Mouse (Mus musculus): ENCODE measurements around the gene Ccrl2. TPM values are rescaled to one million over a fixed set of nuclear protein-coding genes. Genes with fewer than 3 reads are reported as not detected.

Gene Ccrl2
- total RNA-seq, 4 experiments from 2014 or later = 0.51 to 1.5 (median 0.84) TPM

GRCm38 (mm10) chr9:111062840-111063239 is 5.5 kb upstream of the Ccrl2 start:
- no peak for DNase-seq (ENCODE audit: low spot score in 2 of 2)

GRCm38 (mm10) chr9:111058943-111059556 is 1.7 kb upstream of the Ccrl2 start:
- no peak for DNase-seq (ENCODE audit: low spot score in 2 of 2)

GRCm38 (mm10) chr9:111057544-111058370 is 438 bp upstream of the Ccrl2 start:
- no peak for DNase-seq (ENCODE audit: low spot score in 2 of 2)

- no peak for DNase-seq (ENCODE audit: low spot score in 2 of 2)
These were observed 861 bp downstream of the Ccrl2 start for GRCm38 (mm10) chr9:111056519-111056797.

GRCm38 (mm10) chr9:111055800-111056518 is 1.4 kb downstream of the Ccrl2 start:
- DNase-seq (ENCODE audit: low spot score in 2 of 2) = no peak

GRCm38 (mm10) chr9:111054923-111055322 is 2.4 kb downstream of the Ccrl2 start:
- DNase-seq (ENCODE audit: low spot score in 2 of 2) = no peak

GRCm38 (mm10) chr9:111048452-111048851 is 8.9 kb downstream of the Ccrl2 start:
- DNase-seq (ENCODE audit: low spot score in 2 of 2) = no peak

- DNase-seq (ENCODE audit: low spot score in 2 of 2) = no peak
These were observed 10.1 kb downstream of the Ccrl2 start for GRCm38 (mm10) chr9:111047266-111047665.

- no peak for DNase-seq (ENCODE audit: low spot score in 2 of 2)
These were observed 11.1 kb downstream of the Ccrl2 start for GRCm38 (mm10) chr9:111046222-111046621.

GRCm38 (mm10) chr9:111042266-111042665 is 15.1 kb downstream of the Ccrl2 start:
- DNase-seq (ENCODE audit: low spot score in 2 of 2) = no peak

GRCm38 (mm10) chr9:111039966-111040365 is 17.4 kb downstream of the Ccrl2 start:
- no peak for DNase-seq (ENCODE audit: low spot score in 2 of 2)

GRCm38 (mm10) chr9:111033717-111034116 is 23.6 kb downstream of the Ccrl2 start:
- no peak for DNase-seq (ENCODE audit: low spot score in 2 of 2)

GRCm38 (mm10) chr9:111026791-111027190 is 30.5 kb downstream of the Ccrl2 start:
- DNase-seq (ENCODE audit: low spot score in 2 of 2) = no peak

GRCm38 (mm10) chr9:111019022-111019421 is 38.3 kb downstream of the Ccrl2 start, which contains the start of gene Ltf:
TSS of gene Ltf (plus strand) at chr9:111019271.
- DNase-seq (ENCODE audit: low spot score in 2 of 2) = no peak

- DNase-seq (ENCODE audit: low spot score in 2 of 2) = no peak
These were observed 41.7 kb downstream of the Ccrl2 start for GRCm38 (mm10) chr9:111015658-111016057.

- DNase-seq (ENCODE audit: low spot score in 2 of 2) = no peak
These were observed 45.3 kb downstream of the Ccrl2 start for GRCm38 (mm10) chr9:111012041-111012440.

- no peak for DNase-seq (ENCODE audit: low spot score in 2 of 2)
These were observed 45.8 kb downstream of the Ccrl2 start for GRCm38 (mm10) chr9:111011550-111011949.

GRCm38 (mm10) chr9:111009763-111010162 is 47.6 kb downstream of the Ccrl2 start:
- no peak for DNase-seq (ENCODE audit: low spot score in 2 of 2)

- no peak for DNase-seq (ENCODE audit: low spot score in 2 of 2)
These were observed 50.8 kb downstream of the Ccrl2 start for GRCm38 (mm10) chr9:111006544-111006943.

Data from left cerebral cortex, adult 8-10 months (tissue).